Mouse (Mus musculus) olfactory bulb, adult 2 months (tissue): ENCODE results near the gene Mcrip2. TPM values are rescaled to one million over a fixed set of nuclear protein-coding genes. Genes with fewer than 3 reads are reported as not detected.
A peak's percentile ranks its signal among the peaks of the same experiment; 100 is the strongest.

ENCODE experiments used
- H3K27ac ChIP-seq: fragments of 200-500 bp; 2 replicates; pipeline ENCODE4 v1.5.1; 2012; ENCODE audit warnings: low read depth, low read length; ENCODE audit not compliant: insufficient read depth
- H3K4me1 ChIP-seq: fragments of 200-500 bp; 2 replicates; pipeline ENCODE4 v1.6.1; 2012; ENCODE audit warnings: low read length; ENCODE audit not compliant: control insufficient read depth, insufficient read depth
- H3K4me3 ChIP-seq: fragments of 200-500 bp; 2 replicates; pipeline ENCODE4 v1.5.1; 2012; ENCODE audit warnings: mild to moderate bottlenecking, low read depth, low read length, moderate library complexity; ENCODE audit not compliant: insufficient read depth
- CTCF ChIP-seq: fragments of 200-500 bp; IDR thresholded peaks from 2 replicates; pipeline ENCODE4 v1.5.1; 2012; ENCODE audit warnings: low read depth, mild to moderate bottlenecking, low read length, moderate library complexity; ENCODE audit not compliant: insufficient read depth
- POLR2A ChIP-seq: fragments of 200-500 bp; IDR thresholded peaks from 2 replicates; pipeline ENCODE4 v1.6.1; 2012; ENCODE audit warnings: mild to moderate bottlenecking, low read depth, low read length, moderate library complexity; ENCODE audit not compliant: insufficient read depth
- WGBS: fragments of 180-500 bp; shearing (Covaris S2); methylation state at CpG from one replicate; pipeline ENCODE4 v1.1.7; 2018; 5-methylcytosine and 5-hydroxymethylcytosine counted together
- polyA plus RNA-seq: library from polyadenylated mRNA; stranded (reverse); fragments of >200 nt; gene quantifications from 2 replicates; pipeline ENCODE4 v1.2.4, GENCODE M21; 2012; ENCODE audit warnings: low replicate concordance; ENCODE audit not compliant: missing spikeins, insufficient read depth, insufficient read length

Mcrip2 gene
- polyA plus RNA-seq, 1 experiment: not detected

- peaks cover 45% of the 10 kb centered on the region for H3K4me1 ChIP-seq
- no peak overlapping the region for H3K4me3 ChIP-seq
- TF ChIP-seq POLR2A: no peak
- no peak for TF ChIP-seq CTCF
- no peak overlapping the region for H3K27ac ChIP-seq
- 80% methylated on average over 14 of the region's 14 CpGs for WGBS
Observed at GRCm38 (mm10) chr17:25839455-25840235, 28.9 kb downstream of the Mcrip2 start.

- Histone ChIP-seq H3K4me1 (peaks cover 52% of the 10 kb centered on the region), H3K4me3 (no peak overlapping the region), H3K27ac (no peak overlapping the region)
- TF ChIP-seq CTCF (no peak), POLR2A (no peak)
- 86% methylated on average over 4 of the region's 4 CpGs for WGBS
Observed at GRCm38 (mm10) chr17:25838904-25839303, 29.7 kb downstream of the Mcrip2 start.

GRCm38 (mm10) chr17:25837533-25837932 lies 31.0 kb downstream of the Mcrip2 start:
- H3K4me3 ChIP-seq: no peak overlapping the region

GRCm38 (mm10) chr17:25837076-25837410 lies 31.5 kb downstream of the Mcrip2 start, which contains the start of gene Rhbdl1:
Gene Rhbdl1, minus strand, starts transcription at chr17:25837295.
- TF ChIP-seq POLR2A (peak; percentile 57), CTCF (no peak)
- Histone ChIP-seq H3K4me3 (peak within 1 kb of the TSS; percentile 58), H3K4me1 (peaks cover 48% of the 10 kb centered on the region), H3K27ac (peak within 1 kb of the TSS; percentile 74)
- 2% methylated on average over 29 of the region's 29 CpGs for WGBS

More at GRCm38 (mm10) chr17:25837533-25837932, 31.0 kb downstream of the Mcrip2 start:
- Histone ChIP-seq H3K4me1 (peaks cover 51% of the 10 kb centered on the region), H3K27ac (peak overlapping the region; percentile 74)
- WGBS: 33% methylated on average over 3 of the region's 3 CpGs
- TF ChIP-seq POLR2A (no peak), CTCF (no peak)

- TF ChIP-seq POLR2A (no peak), CTCF (no peak)
- H3K4me1 ChIP-seq: peaks cover 53% of the 10 kb centered on the region
Observed at GRCm38 (mm10) chr17:25836397-25837075, 32.0 kb downstream of the Mcrip2 start.

GRCm38 (mm10) chr17:25835816-25836215 lies 32.7 kb downstream of the Mcrip2 start:
- H3K4me1 ChIP-seq: peaks cover 60% of the 10 kb centered on the region
- TF ChIP-seq CTCF: no peak
- TF ChIP-seq POLR2A: no peak
- peak overlapping the region; percentile 74; the same call in 1 of the 2 replicates for H3K27ac ChIP-seq
- peak overlapping the region; percentile 58 for H3K4me3 ChIP-seq
- 89% methylated on average over 16 of the region's 16 CpGs for WGBS

More at GRCm38 (mm10) chr17:25836397-25837075, 32.0 kb downstream of the Mcrip2 start:
- WGBS: 8% methylated on average over 23 of the region's 23 CpGs
- Histone ChIP-seq H3K27ac (peak overlapping the region; percentile 74), H3K4me3 (peak overlapping the region; percentile 58)

- TF ChIP-seq CTCF: no peak
- TF ChIP-seq POLR2A: no peak
- WGBS: 97% methylated on average over 7 of the region's 7 CpGs
- no peak overlapping the region for H3K27ac ChIP-seq
- H3K4me3 ChIP-seq: peak overlapping the region; percentile 81; the same call in 1 of the 2 replicates
- H3K4me1 ChIP-seq: peaks cover 65% of the 10 kb centered on the region
Observed at GRCm38 (mm10) chr17:25835301-25835700, 33.3 kb downstream of the Mcrip2 start.

GRCm38 (mm10) chr17:25834595-25835222 lies 33.9 kb downstream of the Mcrip2 start:
- WGBS: 80% methylated on average over 12 of the region's 12 CpGs
- TF ChIP-seq POLR2A (no peak), CTCF (no peak)
- H3K4me3 ChIP-seq: peak overlapping the region; percentile 81
- H3K4me1 ChIP-seq: peaks cover 67% of the 10 kb centered on the region
- no peak overlapping the region for H3K27ac ChIP-seq

GRCm38 (mm10) chr17:25833961-25834594 lies 34.5 kb downstream of the Mcrip2 start:
- TF ChIP-seq POLR2A (no peak), CTCF (no peak)
- H3K4me3 ChIP-seq: peak overlapping the region; percentile 81
- WGBS: 26% methylated on average over 6 of the region's 6 CpGs

More at GRCm38 (mm10) chr17:25833961-25834594, 34.5 kb downstream of the Mcrip2 start:
- peaks cover 69% of the 10 kb centered on the region for H3K4me1 ChIP-seq
- peak overlapping the region; percentile 97 for H3K27ac ChIP-seq
